Mouse (Mus musculus): ENCODE measurements around the gene Got2.

The Got2 gene

DNA sequence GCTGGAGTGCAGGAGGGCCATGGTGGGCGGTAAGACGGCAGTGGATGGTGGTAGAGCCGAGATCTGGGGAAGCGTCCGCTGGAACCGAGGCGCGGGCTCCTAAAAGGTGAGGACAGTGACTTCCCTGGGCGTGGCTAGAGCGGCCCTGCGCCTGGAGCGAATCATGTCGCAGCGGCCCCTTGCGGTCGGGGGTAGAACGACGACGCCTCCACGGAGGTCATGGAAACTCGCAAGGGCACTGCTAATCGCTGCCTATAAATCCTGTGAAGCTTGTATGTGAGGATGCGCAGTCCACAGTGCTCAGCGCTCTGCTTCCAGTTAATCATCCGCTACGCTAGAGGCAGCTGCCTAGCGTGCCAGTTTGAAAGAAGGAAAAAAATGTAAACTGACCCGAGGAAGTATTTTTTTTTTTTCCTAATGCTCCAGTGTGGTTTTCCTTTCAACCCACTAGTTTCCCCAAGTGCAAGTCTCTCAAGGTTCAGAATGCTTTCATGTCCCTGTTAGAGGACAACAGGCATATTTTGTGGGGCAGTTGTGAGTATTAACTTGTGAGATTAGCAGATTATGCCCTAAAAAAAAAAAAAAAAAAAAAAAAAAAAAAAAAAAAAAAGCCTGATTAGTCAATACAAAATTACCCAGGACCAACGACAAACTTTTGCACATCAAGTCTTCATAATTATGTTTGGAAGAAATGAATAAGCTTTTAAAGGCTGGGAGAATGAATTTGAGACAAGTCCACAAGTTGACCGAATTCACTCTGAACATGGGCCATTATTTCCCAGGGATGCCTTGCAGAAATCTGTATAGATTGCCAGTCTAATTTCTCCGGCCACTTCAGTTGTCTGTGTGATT lies at the start of gene Got2:
TSS of gene Got2 (minus strand) at position 263 of the 852 bp plus-strand sequence.
- peak; percentile 80 for DNase-seq (ENCODE audit: low read depth, low spot score)

DNA sequence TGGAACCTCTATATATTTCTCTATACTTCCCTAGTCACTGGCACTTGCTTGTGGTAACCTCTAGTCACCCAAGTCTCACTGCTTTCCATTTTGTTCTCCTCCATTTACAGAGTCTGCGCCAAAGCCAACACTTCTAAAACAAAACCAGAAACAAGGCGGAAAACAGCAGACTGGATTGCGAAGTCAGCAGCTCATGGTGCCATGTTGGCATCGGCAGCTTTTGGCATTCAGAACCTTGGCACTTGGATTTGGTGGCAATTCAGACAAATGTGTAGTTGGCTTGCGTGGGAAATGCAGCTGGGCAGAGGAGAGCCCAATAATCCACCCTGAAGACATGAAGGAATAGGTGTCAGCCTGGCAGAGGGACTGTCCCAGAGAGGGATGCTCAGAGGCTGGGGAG lies 44.5 kb upstream of the Got2 start:
- DNase-seq (ENCODE audit: low read depth, low spot score), result peak; percentile 14

GRCm38 (mm10) chr8:95929821-95930220 lies 41.5 kb upstream of the Got2 start:
- peak; percentile 26 for DNase-seq (ENCODE audit: low read depth, low spot score)

DNA sequence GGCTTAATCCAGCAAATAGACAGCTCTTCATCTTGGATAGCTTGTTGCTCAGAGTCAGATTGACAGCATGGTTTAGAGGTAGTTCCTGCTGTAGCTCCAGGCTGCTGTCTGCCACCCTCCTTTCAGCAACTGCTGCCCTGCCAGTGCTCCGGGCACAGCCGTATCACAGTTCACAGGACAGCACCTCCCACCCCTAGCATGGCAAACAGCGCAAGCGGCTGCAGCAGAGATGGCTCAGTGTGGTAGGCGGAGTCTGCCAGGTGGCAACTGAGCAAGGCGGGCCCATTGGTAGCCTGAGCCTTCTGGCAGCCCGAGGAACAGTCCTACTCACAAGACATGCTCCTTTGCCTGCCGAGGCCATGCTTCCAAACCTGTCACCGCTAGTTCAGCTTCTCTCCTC lies 27.8 kb upstream of the Got2 start:
- DNase-seq (ENCODE audit: low read depth, low spot score), result no peak

- peak; percentile 45 for DNase-seq (ENCODE audit: low read depth, low spot score)
These were observed 26.7 kb upstream of the Got2 start for GRCm38 (mm10) chr8:95914905-95915643.

DNA sequence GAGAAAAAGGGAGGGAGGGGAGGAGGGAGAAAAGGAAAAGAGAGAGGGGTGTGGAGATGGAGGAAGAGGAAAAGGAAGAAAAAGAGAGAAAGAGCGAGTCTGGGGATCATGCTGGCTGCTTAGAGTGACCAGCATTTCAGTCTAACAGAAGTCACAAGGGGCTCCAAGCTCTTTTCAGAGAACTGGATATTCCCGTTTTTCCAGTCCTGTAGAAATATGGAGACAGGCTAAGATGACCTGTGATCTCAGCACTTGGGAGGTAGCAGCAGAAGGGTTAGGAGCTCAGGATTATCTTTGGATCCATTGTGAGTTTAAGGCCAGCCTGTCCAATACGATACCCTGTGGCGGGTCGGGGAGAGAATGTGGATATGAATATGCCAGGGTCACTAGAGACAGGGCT lies 22.9 kb upstream of the Got2 start:
- DNase-seq (ENCODE audit: low read depth, low spot score), result no peak

GRCm38 (mm10) chr8:95907885-95908284 lies 19.5 kb upstream of the Got2 start:
- no peak for DNase-seq (ENCODE audit: low read depth, low spot score)

DNA sequence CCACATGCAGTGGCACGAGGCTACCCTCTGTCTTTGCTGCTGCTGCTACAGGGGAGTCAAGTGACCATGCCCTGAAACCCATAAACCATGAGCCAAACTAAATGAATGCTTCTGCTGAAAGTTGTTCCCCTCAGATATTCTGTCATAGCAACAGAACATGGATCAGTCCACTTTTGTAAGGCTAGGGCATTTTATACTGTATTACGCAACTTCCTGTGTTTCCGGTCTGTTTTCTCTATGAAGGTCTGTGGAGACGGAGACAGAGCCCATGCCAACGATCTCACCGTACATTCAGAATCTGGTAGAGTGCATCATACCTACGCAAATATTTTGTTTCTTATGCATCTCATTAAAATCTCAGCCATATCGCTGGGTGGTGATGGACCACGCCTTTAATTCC lies 18.4 kb upstream of the Got2 start:
- DNase-seq (ENCODE audit: low read depth, low spot score), result no peak

- no peak for DNase-seq (ENCODE audit: low read depth, low spot score)
These were observed 13.5 kb upstream of the Got2 start for GRCm38 (mm10) chr8:95901864-95902263.

- DNase-seq (ENCODE audit: low read depth, low spot score), result no peak
These were observed 5.4 kb upstream of the Got2 start for GRCm38 (mm10) chr8:95893701-95894100.

DNA sequence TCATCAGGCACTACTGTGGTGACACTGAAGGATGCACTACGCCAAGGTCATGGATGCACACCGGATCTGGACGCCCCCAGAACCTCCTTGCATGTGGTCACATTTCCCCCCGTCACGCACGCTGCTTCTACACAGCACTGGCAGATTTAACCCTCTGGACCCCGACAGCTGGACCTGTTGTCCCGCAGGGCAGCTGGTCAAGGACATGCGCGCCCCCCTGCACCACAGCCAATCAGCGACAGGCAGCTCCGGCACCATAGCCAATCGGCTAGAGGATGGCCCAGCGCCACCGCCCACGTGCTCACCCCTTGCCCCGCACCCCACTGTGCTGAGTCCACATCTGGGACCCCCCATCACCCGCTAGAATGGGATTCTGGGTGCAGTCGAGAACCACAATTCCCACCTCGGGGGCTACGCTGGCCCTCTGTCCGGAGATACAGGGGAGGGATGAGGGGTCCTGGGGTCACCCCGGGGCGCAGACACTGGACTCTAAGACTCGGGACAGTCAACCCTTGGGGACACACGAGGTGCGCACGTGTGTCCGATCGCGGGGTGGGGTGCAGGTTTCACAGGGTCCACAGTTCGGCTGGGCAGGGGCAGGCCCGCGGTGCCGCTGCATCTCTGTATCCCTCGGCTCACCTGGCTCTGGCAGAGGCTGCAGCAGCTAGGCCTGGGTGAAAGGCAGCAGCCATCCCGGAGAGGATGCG lies 616 bp downstream of the Got2 start:
- peak; percentile 43 for DNase-seq (ENCODE audit: low read depth, low spot score)

GRCm38 (mm10) chr8:95886647-95887577 lies 1.4 kb downstream of the Got2 start:
- no peak for DNase-seq (ENCODE audit: low read depth, low spot score)

GRCm38 (mm10) chr8:95885966-95886365 lies 2.4 kb downstream of the Got2 start:
- no peak for DNase-seq (ENCODE audit: low read depth, low spot score)

DNA sequence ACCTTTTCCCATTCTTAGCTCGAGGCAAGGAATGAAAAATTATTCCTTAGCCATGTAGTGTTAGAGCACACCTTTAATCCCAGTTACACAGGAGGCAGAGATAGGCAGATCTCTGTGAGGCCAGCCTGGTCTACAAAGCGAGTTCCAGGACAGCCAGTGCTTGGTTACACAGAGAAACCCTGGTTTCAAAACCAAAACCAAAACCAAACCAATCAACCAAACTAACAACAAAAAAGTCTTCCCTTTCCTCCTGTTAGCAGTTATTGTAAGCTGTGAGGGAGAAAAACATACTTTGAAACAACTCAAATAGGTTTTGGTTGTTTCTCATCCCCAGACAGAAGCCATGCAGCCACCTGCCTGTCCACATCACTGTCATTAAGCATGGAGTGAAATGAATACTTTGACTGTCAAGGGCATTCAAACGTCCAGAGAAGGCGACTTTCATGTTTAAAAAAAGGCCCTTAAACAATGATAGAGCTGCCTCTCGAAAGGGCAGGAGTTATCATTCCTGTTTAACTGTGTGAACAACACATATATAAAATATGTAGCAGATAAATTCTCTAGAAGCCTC lies 3.0 kb downstream of the Got2 start:
- DNase-seq (ENCODE audit: low read depth, low spot score), result no peak

DNA sequence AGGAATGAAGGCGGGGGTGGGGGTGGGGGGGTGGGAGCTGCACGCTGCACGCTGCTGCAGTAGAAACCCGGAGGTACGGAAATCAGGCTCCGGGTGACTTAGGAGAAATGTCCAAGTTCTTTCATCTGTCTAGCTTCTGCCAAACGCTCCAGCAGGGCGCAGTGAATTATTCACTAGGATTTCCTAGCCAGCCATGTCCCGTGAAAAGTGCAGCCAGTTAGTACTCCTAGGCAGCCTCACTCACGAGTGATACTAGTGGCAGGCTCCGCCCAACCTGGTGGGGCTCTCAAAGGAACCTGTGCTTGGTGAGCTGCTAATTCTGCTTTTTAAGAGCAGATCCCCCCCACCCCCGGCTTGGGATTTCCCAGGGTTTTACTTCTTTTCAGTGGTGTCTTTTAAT lies 3.9 kb downstream of the Got2 start:
- DNase-seq (ENCODE audit: low read depth, low spot score), result no peak

DNA sequence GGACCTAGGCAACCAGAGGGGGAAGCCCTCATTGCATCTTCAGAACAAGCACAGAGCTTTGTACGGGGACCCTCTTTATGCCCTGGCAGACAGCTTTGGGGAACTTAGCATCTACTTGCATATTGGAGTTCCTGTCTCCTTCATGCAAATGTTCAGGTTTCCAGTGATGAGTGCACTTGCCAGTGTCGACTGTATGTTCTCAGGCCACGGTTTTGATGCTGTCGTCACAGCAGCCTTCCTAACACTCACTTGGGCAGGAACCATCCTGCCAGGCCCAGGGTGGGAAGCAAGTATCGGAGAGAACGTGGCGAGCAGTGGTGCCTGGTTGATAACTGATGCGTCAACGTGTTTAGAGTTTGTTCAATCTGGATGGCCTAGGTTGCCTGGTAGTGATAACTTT lies 6.2 kb downstream of the Got2 start:
- no peak for DNase-seq (ENCODE audit: low read depth, low spot score)

- no peak for DNase-seq (ENCODE audit: low read depth, low spot score)
These were observed 6.8 kb downstream of the Got2 start for GRCm38 (mm10) chr8:95881576-95881975.

DNA sequence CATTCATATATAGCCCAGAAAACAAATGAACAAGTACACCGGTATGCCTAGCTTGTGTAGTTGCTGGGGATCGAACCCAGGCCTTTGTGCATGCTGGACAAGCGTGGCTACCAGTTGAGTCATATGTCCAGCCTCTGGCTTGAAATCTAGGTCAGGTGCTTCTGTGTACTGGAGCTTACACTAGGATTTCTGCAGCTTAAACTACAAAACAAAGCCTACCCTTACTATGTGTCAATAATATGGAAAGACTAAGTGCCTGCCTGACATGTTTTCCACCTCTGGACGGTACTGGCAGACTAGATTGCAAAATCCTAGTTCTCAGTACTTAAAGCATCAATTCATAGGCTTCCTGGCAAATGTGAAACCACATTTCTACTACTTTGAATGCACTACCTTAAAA lies 8.5 kb downstream of the Got2 start:
- no peak for DNase-seq (ENCODE audit: low read depth, low spot score)

DNA sequence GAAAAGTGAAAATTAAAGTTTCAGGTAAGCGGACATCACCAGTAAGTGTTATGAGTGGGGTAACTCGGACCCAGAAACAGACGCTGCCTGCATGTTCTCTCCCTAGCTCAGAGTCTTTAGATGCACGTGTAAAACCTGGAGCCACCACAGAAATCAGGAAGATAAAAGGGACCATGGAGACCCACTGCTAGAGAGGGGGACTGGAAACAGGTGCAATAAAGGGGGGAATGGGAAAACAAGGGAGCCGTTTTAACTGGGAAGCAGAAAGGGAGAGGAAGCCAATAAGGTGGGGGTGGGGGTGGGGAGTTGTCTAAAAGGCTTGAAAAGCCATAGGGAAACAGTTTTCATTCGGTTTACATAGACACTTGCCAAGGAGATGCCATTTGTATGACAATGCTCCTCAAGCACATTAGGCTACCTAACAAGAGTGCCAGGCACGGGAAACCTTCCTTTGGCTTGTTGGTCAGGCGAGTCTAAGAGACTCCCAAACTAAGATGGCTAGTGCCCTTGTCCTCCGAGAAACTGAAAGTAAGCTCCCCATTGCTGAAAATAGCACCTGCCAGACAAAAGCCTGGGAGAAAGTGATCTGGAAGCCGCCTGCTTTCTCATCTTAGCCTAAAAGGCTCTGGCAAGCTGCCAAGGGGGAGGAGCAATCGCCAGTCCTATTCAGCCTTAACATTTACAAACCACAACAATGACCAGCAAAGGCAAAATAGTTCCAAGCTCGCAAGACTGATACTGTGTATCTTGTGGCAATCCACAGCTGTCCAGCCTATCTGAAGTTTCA lies 10.0 kb downstream of the Got2 start:
- peak; percentile 6 for DNase-seq (ENCODE audit: low read depth, low spot score)

- DNase-seq (ENCODE audit: low read depth, low spot score), result no peak
These were observed 13.1 kb downstream of the Got2 start for GRCm38 (mm10) chr8:95875270-95875669.
